Mouse (Mus musculus): Measurements from ENCODE around the gene Dnal4.
A peak's percentile ranks its signal among the peaks of the same experiment; 100 is the strongest.
"Not testable (repeated sequence)": the region's sequence is repeated elsewhere in the genome, so short reads cannot be mapped to it uniquely, and the experiment has no call there.

Gene Dnal4

DNA sequence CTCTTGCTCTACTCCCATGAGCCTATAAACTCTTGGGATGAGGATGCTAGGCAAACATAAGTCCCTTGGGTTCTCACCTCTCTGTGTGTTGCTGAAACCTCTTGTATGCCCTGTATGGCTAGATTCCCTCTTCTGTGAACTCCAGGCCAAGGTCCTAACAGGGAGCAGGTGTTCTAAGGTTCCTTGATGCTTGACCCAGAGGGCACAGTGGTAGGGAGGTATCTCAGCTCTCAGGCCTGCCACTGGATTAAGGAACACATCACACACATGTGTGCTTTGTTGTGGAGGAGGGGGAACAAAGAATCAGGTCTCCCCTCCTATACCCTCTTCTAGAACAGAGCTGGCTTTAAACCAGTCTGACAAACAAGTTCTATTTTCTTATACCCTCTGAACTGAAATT lies at the start of gene Dnal4:
Dnal4 (minus strand) TSS at position 101 of the 400 bp plus-strand sequence.
- no peak for DNase-seq

DNA sequence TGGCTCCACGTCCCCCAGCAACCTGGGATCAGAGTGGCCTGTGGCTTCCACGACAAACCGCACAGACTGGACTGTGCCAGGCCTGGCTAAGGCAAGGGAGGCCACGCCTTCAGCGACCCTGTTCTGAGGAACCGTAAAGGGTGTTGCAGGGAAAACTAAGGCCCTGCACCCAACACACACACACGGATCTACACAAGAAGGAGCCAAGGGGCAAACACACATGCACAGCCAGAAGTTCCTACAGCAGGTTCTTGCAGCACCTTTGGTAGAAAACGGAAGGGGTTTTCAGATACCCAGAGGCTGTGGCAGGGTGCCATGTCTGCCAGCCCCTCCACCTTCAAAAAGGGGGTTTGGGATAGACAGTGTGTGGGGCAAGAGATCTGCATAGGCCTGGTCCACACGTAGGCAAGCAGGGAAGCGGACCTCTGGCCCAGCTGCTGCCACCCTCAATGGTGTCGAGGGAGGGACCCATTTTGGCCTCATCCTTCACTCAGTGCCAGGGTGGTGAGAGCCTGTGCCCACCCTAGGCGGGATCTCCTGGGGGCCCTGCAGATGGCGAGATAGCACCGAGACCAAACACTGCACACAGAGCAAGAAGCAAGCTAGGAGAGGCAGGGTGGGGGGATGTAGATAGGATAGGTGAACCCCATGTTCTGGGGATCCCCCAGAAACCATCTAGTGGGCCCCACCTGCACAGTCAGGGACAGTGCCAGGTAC lies 49.6 kb upstream of the Dnal4 start:
- no peak for DNase-seq

DNA sequence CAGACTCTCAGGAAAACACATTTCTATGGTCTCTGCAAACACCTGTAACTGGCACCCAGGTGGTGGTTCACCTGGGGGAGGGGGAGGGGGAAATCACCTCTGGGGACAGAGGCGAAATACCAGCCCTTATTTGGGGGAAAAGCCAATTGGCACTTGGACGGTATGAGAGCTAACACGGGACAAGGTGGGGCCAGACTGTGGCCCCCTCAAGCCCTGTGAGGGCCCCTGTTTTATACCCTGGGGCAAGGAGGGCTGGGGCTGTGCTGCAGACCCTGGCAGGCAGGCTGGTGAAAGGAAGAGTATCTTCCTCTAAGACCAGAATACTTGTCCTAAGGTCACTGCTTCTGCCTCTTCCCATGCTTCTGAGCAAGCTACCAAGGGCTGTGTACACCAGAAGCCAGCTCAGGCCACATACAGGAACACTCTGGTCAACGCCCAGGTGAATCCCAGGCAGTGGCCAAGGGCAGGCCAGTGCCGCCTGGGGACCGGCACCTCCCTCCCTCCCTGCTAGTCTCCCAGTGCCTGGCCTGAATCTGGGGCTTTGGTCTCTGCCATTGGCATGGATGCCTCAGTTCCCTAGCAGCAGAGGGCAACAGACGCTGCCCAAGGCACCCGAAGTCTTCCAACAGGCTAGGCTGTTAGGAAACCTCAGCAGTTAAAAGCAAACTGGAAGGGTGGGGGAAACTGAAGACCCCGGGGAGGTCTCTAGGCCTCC lies 48.7 kb upstream of the Dnal4 start:
- no peak for DNase-seq

DNA sequence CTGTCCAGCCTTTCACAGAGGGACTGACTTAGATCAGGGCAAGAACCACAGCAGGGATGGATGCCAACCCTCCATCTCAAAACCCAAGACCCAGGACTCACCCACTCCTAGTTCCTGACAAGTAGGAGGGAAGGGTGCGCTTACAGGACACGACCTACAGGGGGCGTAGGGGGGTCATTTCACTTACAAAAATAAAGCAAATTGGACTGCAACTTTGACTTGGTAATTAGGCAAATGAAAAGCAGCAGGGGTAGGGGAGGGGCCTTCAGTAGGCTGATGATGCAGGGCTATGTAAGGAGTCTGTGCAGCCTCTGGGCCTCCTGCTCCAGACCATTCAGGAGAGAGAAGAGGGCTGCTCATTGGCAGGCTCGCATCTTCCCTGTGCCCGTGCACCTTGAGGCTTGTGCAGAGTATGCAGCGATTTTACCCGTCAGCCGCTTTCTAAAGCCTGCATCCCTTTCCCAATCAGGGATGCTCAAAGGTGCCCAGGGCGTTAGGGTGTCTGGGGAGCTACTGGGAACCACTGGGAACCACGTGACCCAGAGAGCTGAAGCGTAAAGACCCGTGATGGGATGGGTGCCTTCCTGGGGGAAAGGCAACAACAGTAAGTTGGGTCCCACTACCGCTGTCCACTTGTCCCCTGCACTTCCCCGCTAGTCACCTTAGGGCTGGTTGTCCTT lies 47.6 kb upstream of the Dnal4 start:
- no peak for DNase-seq

DNA sequence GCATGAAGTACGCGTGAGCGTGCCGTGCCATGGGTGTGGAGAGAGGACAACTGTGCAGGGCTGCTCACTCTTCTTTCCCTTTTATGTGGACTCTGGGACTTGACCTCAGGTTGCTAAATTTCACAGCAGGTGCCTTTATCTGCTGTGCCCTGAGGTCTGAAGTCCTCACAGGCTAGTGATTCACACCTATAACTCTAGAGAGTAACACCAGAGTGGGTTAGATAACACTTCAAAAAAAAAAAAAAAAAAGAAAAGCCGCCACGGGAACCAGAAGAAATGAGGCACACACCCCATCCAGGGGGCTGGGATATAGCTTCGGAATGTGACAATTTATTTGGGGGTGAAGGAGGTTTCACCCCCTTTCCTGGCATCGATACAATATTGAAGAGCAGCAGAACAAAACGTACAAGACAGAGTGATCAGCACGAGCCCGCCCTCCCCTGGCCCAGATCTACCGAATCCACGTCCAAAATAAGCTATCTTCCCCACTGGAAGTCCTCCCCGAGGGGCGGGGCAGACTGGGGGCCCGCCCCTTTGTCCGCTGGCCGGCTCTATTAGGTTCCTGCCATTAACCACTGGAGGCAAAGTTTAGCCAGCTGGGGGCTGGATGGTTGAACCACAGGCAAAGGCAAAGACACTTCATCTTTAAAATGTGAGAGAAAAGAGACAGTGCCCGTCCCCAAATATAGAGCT lies 46.1 kb upstream of the Dnal4 start:
- peak; percentile 97 for DNase-seq

DNA sequence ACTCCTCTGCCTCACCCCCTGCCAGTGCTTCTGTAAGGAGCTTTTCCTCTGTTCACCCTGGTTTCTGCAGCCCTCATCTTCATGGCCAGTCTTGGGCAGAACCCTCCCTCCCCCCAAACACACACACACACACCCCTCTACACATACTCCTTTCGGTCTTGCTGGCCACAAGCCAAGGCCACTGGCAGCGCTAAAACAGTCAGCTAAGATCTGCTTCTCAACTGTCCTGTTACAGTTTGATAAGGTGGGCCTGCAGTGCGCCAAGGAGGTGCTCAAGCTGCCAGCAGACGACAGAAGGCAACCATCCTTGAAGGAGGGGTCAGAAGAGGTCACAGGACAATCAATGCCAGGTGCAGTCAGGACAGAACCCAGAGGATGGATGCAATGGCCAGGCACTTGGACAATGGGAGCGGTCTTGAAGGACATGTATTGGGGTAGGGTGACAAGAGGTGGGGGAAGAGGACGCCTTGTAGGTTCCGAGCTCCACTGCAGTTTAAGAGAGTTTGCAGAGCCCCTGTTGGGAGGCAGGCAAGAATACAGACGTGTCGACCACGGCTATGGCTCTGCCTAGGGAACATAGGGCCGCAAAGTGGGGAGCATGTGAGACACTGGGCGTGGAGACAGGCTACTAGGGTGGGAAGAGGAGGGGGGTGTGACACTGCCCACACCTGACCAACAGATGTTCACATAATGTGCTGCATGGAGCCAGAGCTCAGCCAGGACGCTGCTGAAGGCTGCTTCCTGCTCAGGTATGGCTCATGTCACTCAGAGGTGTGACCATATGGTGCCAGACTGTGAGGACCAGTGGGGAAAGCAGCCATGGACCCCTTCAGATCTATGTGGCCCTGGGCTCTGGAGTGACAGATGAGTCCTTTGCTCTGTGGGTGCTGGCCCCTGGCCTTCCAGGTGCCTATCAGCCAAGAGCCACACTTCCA lies 44.9 kb upstream of the Dnal4 start:
- no peak for DNase-seq

DNA sequence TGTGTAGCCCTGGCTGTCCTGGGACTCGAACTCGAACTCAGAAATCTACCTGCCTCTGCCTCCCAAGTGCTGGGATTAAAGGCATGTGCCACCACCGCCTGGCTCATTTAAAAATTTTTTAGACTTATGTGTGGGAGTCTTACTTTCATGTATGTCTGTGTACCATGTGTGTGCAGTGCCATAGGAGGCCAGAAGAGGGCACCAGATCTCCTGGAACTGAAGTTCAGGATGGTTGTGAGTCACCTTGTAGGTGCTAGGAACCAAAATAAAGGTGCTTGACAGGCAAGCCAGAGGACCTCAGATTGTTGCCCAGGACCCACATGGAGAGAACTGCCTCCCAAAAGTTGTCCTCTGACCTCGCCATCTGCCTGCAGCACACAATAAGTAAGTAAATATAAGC lies 40.7 kb upstream of the Dnal4 start:
- no peak for DNase-seq

DNA sequence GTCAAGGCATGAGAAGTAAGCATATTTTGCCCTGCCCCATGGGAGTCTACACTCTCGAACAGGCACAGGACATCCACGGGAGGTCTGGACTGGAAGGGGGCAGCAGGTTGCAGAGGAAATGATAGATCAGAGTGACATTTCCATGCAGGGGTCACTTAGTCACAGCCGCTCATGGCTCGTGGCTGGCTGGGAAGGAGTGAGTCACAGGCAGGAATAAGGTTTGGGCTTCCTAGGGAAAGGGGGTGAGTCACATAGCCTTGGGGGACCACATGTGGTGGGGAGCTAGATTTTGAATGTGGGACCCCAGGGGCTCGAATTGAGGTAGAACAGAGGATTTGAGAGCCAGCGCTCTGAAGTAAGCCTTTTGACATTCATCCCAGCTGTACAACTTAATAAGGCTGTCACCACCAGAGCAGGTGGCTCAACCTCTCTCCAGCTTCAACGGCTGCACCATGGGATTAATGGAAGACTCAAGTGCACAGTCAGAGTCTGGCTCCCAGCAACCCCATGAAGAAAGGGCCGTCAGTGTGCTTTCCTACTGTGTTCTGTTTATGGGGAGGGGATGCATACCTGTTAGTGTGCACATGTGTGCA lies 36.1 kb upstream of the Dnal4 start:
- DNase-seq, result no peak

DNA sequence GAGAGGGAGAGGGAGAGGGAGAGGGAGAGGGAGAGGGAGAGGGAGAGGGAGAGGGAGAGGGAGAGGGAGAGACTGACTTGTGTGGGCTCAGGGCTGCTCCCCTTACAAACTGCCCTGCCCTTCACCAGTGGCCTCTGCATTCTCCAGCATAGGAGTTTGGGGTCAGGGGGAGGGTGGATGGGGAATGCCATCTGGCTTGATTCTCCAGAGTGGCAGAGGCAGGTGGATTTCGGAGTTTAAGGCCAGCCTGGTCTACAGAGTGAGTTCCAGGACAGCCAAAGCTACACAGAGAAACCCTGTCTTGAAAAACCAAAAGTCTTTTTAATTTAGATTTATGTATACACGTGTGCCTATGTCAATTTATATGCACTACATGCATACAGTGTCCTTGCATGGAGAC lies 35.2 kb upstream of the Dnal4 start:
- not testable (repeated sequence) for DNase-seq

DNA sequence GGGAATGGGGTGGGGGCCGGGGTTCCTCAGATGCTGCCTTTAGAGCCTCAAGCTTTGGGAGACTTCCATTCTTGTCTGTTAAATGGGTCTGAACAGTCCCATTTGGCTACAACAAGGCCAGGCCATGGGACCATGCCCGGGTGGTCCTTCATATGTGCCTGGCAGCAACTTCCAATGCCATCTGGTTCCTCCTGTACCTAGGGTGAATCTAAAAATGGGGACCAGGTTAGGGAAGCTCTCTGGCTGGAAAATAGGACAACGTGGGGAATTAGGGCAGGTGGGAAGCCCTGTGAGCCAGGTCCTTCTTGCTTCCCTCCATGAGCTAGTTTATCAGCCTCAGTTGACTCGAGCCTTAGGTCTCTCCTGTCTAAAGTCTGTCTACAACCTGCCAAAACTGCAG lies 33.3 kb upstream of the Dnal4 start:
- DNase-seq, result no peak

DNA sequence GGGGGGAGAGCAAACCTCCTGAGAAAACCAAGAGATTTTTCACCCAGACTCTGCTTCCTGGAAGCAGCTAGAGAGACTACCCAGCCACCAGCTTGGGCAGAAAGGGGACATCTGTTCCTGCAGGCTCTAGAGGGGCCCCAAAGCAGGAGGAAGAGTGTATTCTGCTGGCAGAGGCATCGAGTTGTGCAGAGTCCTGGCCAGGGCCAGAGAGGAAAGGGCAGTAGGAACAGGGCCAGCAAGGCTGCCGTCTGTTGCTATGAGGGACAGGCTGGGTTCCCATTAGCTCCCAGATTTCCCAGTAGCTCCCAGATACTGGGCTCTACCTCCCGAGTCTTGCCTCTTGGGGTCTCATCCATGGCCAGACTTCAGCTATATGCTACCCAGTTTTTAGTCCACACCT lies 32.4 kb upstream of the Dnal4 start:
- DNase-seq, result no peak

DNA sequence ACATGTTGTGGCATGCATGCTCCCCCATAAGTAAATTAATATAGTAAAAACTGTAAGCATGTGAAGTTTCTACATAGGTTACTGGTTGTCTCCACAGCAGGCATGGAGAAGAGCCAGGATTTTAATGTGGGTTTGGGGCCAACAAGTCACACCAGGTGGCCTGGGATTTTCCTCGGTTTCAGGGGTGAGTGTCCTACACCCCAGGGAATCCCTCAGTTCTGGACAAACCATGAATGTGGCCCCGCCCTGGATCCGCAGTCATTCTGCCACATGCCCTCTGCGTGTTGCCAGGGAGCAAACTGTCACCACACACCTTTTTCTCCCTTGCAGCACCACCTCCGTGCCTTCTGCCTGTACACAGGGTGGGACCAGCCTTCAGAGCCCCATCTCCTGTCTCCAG lies 31.0 kb upstream of the Dnal4 start:
- no peak for DNase-seq

DNA sequence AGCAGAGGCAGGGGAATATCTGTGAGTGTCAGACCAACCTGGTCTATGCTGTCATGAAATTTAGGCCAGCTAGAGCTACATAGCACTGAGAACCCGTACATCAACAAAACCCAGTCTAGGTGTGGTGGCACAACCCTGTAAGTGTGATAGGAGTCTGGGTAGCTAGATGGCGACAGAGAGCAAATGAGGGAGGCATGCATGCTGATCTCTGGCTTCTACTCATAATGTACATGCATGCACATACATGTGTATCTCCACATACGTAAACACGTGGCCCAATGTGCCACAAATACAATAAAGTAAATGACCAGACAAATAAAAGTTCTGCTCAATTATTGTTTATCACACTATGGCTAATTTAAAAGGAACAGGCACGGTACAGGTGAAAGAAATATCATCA lies 30.5 kb upstream of the Dnal4 start:
- peak; percentile 79 for DNase-seq

DNA sequence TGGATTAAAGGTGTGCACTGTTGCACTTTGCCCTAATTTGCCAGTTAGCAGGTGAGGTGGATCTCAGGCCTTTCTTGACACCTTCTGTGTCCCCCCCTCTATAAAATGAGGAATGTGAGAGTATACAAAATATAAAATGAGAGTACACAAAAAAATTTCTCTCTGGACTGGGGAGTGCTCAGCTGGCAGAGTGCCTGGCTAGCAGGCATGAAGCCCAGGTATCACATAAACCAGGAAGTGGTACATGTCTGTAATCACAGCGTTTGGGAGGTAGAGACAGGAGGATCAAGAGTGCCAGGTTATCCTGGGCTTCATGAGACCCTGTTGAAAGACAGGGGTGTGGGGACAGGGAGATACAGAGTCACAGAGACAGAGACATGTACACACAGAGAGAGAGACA lies 29.4 kb upstream of the Dnal4 start:
- DNase-seq, result no peak

DNA sequence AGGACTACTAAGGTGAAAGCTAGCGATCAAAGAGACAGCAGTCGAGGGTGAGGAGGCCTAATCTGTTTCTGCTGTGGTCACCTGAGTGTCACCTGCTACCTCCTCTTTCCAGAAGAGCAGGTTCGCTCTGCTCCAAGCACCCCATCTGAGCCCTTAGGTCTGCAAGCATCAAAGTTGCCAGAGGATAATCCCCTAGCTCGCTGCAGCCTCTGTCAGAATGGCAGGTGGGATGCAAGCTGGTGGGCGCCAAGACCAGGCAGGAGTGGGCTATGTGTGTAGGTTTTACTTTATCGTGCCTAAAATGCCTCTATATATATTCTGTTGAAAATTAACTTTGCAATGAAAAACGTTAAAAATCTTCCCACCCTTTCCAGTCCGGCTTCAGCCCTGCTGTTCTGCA lies 27.6 kb upstream of the Dnal4 start:
- DNase-seq, result peak; percentile 83

DNA sequence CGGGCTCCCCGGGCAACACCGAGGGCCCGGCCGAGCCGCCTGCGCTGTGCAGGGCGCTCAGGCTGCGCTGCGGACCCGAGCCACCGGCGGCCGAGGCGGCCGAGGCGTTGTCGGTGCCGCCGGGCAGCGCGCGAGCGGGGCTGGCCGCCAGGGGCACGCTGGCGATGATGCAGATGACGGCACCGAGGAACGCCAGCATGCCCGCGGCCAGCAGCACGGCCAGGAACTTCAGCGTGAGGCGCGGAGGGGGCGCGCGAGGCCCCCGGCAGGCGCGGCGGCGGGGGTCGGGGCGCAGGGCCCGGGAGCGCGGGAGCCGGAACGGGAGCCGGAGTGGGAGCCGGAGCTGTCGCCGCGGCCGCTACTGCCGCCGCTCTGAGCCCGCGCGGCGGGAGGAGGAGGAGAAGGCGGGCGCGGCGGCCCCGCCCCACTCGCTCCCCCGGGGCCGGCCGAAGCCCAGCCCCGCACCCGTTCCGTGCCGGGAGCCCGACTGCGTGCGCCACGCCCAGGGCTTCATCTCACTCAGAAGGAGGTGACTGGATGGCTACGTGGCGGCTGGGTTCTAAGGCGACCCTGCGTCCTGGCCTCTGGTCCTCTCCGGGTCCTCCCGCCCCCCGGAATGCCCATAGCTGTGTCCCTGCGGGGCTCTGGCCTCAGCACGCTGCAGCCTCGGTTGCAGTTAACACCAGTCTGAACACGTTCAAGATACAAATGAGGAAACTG lies 26.9 kb upstream of the Dnal4 start, which contains the start of gene Nptxr:
Nptxr (minus strand) TSS at position 415 of the 720 bp plus-strand sequence.
- DNase-seq, result peak; percentile 97

DNA sequence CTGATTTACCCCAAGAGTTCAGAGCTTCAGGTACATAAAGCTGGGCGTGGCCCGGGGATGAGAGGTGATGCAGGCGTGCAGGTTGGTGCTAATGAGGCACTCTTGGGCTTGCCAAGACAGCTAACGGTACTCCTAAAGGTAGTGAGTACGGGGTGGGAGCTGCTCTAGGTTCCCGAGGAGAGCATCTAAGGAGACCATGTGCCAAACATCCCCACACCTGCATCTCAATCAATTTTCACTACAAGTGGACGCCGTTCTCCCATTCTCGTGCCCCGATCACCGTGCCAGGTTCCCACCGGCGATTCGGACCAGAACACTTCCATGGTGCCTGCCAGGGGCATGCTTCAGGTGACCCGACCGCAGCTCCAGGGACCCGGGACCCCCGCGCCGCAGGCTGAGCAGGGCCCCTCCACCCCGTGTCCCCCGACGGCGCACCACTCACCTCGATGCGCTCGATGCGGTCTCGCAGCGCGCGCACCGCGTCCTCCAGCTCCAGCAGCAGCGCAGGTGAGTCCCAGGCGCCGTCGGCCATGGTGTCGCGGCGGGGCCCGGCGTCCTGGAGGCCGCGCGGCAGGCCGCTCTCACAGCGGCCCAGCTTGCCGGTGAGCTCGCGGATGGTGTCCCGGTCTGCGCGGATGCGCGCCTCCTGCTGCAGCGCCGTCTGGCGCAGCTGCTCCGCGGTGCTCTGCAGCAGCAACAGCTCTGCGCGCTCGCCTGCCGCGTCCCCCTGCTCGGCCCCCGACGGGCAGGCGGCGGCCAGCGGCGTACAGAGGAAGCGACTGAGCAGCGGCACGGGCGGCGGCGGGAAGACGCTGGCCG lies 26.1 kb upstream of the Dnal4 start:
- peak; percentile 90 for DNase-seq

DNA sequence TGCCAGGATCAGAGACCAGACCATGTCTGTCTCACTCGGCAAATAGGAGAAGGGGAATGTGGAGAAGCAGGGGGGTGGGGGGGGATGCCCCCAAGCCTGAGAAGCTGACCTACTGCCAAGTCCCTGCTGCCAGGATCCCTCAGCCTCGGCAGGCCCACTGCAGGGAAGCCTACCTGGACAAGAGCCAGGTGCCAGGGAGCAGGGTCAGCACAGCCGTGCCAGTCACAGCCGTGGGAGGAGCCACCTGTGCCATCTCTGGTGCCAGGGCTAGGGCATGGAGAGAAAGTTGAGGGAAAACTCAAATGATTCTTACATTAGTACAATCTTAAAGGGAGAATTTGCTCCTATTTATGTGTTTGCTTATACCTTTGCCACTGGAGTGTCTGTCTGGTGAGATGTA lies 24.7 kb upstream of the Dnal4 start:
- DNase-seq, result no peak

DNA sequence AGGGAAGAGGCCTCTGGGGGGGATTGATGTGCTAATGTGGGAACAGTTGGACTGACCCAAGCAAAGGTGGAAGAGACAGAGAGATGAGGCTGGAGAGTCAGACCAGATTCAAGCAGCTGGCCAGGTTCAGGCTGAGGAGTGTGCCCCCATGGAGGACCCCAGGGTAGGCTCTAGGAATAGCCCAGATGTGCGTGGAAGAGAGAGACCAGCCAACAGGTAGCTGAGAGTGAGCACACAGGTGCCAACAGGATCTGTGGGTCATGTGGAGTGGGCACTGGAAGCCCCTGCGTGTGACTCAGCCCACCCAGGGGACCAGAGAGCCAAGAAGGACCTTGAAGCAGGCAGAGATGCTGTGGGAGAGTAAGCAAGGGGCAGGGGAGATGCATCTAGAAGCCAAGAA lies 24.0 kb upstream of the Dnal4 start:
- no peak for DNase-seq

DNA sequence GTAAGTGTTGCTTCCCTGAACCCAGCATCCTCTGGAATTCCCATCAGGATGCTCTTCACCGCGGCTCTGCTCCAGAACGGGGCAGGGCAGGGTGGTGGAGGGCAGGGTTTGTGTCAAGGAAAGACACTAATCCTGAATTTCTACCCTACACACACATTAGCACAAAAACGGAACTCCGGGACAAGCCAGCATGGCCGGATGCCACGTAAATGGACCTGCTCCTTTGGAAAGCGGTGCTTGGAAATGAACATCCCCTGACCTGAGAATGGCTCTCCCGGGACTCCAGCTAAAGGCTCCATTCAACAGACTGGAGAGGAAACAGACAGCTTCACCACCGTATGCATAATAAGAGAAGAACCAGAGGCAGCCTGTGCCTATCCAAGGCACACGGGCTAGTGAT lies 23.1 kb upstream of the Dnal4 start:
- no peak for DNase-seq

Data from heart, adult 11 months (tissue).